In genomic region chrX:12840160-12841020, GRCm38 (mm10) we compare ENCODE assay signal across 8 mouse cellular contexts.
DNase-seq lines count a peak whose midpoint lies in the region; ATAC-seq and TF ChIP-seq lines count a peak whose summit lies in the region.

No protein-coding gene starts in this region.

- WGBS in thymus, adult 2 months = 30% methylated on average over 25 of the region's 25 CpGs
- WGBS in embryonic facial prominence, embryonic 14.5 days = 17% methylated on average over 25 of the region's 25 CpGs
- WGBS in limb, embryonic 11.5 days = 23% methylated on average over 25 of the region's 25 CpGs
- 16% methylated on average over 25 of the region's 25 CpGs for WGBS in midbrain, embryonic 11.5 days
- whole genome bisulfite sequencing in spleen, adult 2 months = 34% methylated on average over 25 of the region's 25 CpGs

- DNase-seq in thymus, adult 2 months = peak; percentile 5
- DNase-seq in thymus, postnatal 0 days (ENCODE audit: low spot score) = no peak
- peak; percentile 94 for DNase-seq in embryonic facial prominence, embryonic 14.5 days (ENCODE audit: low spot score)
- peak; percentile 80 to 84 for DNase-seq in heart, adult 9 months (ENCODE audit: low spot score in 2 of 2)
- DNase-seq in kidney, adult 8-10 months = peak; percentile 83
- DNase-seq in limb, embryonic 11.5 days (ENCODE audit: low spot score) = peak; percentile 70
- peak; percentile 93 for DNase-seq in midbrain, embryonic 11.5 days (ENCODE audit: low spot score, missing footprints)
- peak in 1 of 2 experiments; percentile 13 for DNase-seq in spleen, adult 2 months (ENCODE audit: low read depth in 1 of 2, low spot score in 2 of 2)

- peak overlapping the region; percentile 35 for H3K9ac ChIP-seq in embryonic facial prominence, embryonic 14.5 days (ENCODE audit: low read depth, low read length)
- H3K9ac ChIP-seq in limb, embryonic 11.5 days (ENCODE audit: low read length) = peak overlapping the region; percentile 37; the same call in 1 of the 2 replicates
- H3K9ac ChIP-seq in midbrain, embryonic 11.5 days (ENCODE audit: low read length) = peak overlapping the region; percentile 53; the same call in 1 of the 2 replicates

- peak; percentile 88 for ATAC-seq in embryonic facial prominence, embryonic 14.5 days (ENCODE audit: low read depth)
- ATAC-seq in limb, embryonic 11.5 days (ENCODE audit: insufficient number of reproducible peaks, low FRiP score, low TSS enrichment, low read depth) = peak; percentile 75
- peak; percentile 93 for ATAC-seq in midbrain, embryonic 11.5 days (ENCODE audit: low FRiP score)

- H3K4me1 ChIP-seq in thymus, adult 2 months (replicated peaks; ENCODE audit: control insufficient read depth, insufficient read depth, low read length) = peaks cover 8% of the 10 kb centered on the region
- H3K4me1 ChIP-seq in embryonic facial prominence, embryonic 14.5 days (ENCODE audit: control insufficient read depth, insufficient read depth, low read length) = no peaks in the 10 kb centered on the region
- H3K4me1 ChIP-seq in limb, embryonic 11.5 days (ENCODE audit: control insufficient read depth, insufficient read depth, low read length) = no peaks in the 10 kb centered on the region
- peaks cover 3% of the 10 kb centered on the region; the same call in 1 of the 2 replicates for H3K4me1 ChIP-seq in midbrain, embryonic 11.5 days (ENCODE audit: control insufficient read depth, insufficient read depth, low read length)
- H3K4me1 ChIP-seq in spleen, adult 2 months (ENCODE audit: control insufficient read depth, insufficient read depth, insufficient read length) = peaks cover 3% of the 10 kb centered on the region; the same call in 1 of the 2 replicates

- H3K9me3 ChIP-seq in embryonic facial prominence, embryonic 14.5 days (ENCODE audit: control insufficient read depth, low read length) = no peaks in the 10 kb centered on the region
- H3K9me3 ChIP-seq in limb, embryonic 11.5 days (ENCODE audit: control insufficient read depth, low read length) = no peaks in the 10 kb centered on the region
- H3K9me3 ChIP-seq in midbrain, embryonic 11.5 days (ENCODE audit: control insufficient read depth, low read length) = no peaks in the 10 kb centered on the region

- H3K4me2 ChIP-seq in embryonic facial prominence, embryonic 14.5 days (ENCODE audit: low read depth, low read length) = peak overlapping the region; percentile 55
- H3K4me2 ChIP-seq in limb, embryonic 11.5 days (ENCODE audit: low read depth, severe bottlenecking) = peak overlapping the region; percentile 34
- peak overlapping the region; percentile 30 for H3K4me2 ChIP-seq in midbrain, embryonic 11.5 days

- no peaks in the 10 kb centered on the region for H3K36me3 ChIP-seq in thymus, adult 2 months (ENCODE audit: control insufficient read depth, insufficient read depth, low read length)
- H3K36me3 ChIP-seq in embryonic facial prominence, embryonic 14.5 days (ENCODE audit: control insufficient read depth, insufficient read depth, low read length) = no peaks in the 10 kb centered on the region
- no peaks in the 10 kb centered on the region for H3K36me3 ChIP-seq in limb, embryonic 11.5 days (ENCODE audit: control insufficient read depth, insufficient read depth, low read length)
- H3K36me3 ChIP-seq in midbrain, embryonic 11.5 days (ENCODE audit: control insufficient read depth, insufficient read depth, low read length) = no peaks in the 10 kb centered on the region
- no peaks in the 10 kb centered on the region for H3K36me3 ChIP-seq in spleen, adult 2 months (ENCODE audit: control insufficient read depth, insufficient read depth, low read length)

- no peak for TF ChIP-seq POLR2A in thymus, adult 2 months (IDR thresholded peaks at IDR 0.05; ENCODE audit: control insufficient read depth, extremely low read depth, insufficient read depth, low read length, poor library complexity)
- no peak for TF ChIP-seq POLR2A in spleen, adult 2 months (IDR thresholded peaks at IDR 0.05; ENCODE audit: low read depth, low read length)

- no peak overlapping the region for H3K27ac ChIP-seq in thymus, adult 2 months (ENCODE audit: control insufficient read depth, insufficient read depth, low read length)
- H3K27ac ChIP-seq in embryonic facial prominence, embryonic 14.5 days (replicated peaks; ENCODE audit: low read depth, low read length) = peak overlapping the region; percentile 81
- no peak overlapping the region; the same call in 1 of the 2 replicates for H3K27ac ChIP-seq in limb, embryonic 11.5 days (replicated peaks; ENCODE audit: low read depth, low read length)
- peak overlapping the region; percentile 89 for H3K27ac ChIP-seq in midbrain, embryonic 11.5 days (ENCODE audit: low read depth, low read length)
- H3K27ac ChIP-seq in spleen, adult 2 months (ENCODE audit: insufficient read depth, low read length) = no peak overlapping the region

- H3K27me3 ChIP-seq in thymus, adult 2 months (ENCODE audit: control insufficient read depth, insufficient read depth, low read length) = no peaks in the 10 kb centered on the region
- H3K27me3 ChIP-seq in embryonic facial prominence, embryonic 14.5 days (replicated peaks; ENCODE audit: control insufficient read depth, insufficient read depth, low read length) = no peaks in the 10 kb centered on the region
- no peaks in the 10 kb centered on the region for H3K27me3 ChIP-seq in limb, embryonic 11.5 days (ENCODE audit: control insufficient read depth, insufficient read depth, low read length)
- H3K27me3 ChIP-seq in midbrain, embryonic 11.5 days (ENCODE audit: control insufficient read depth, insufficient read depth, low read length) = no peaks in the 10 kb centered on the region
- no peaks in the 10 kb centered on the region for H3K27me3 ChIP-seq in spleen, adult 2 months (ENCODE audit: control insufficient read depth, insufficient read depth, low read length)

- no peak for TF ChIP-seq CTCF in thymus, adult 2 months (IDR thresholded peaks at IDR 0.05; ENCODE audit: borderline replicate concordance, control insufficient read depth, extremely low read depth, insufficient read depth, low read length, poor library complexity)
- TF ChIP-seq CTCF in spleen, adult 2 months (IDR thresholded peaks at IDR 0.05; ENCODE audit: extremely low read depth, insufficient read depth, insufficient read length, insufficient replicate concordance) = no peak

- no peak overlapping the region for H3K4me3 ChIP-seq in thymus, adult 2 months (ENCODE audit: control insufficient read depth, insufficient read depth, low read length)
- H3K4me3 ChIP-seq in embryonic facial prominence, embryonic 14.5 days (ENCODE audit: low read depth, low read length) = peak overlapping the region; percentile 29
- peak overlapping the region; percentile 16; the same call in 1 of the 2 replicates for H3K4me3 ChIP-seq in limb, embryonic 11.5 days (ENCODE audit: low read depth, low read length)
- peak overlapping the region; percentile 1; the same call in 1 of the 2 replicates for H3K4me3 ChIP-seq in midbrain, embryonic 11.5 days (ENCODE audit: low read depth, low read length)
- H3K4me3 ChIP-seq in spleen, adult 2 months (ENCODE audit: extremely low read depth, insufficient read depth, insufficient read length) = peak overlapping the region; percentile 8; the same call in 1 of the 2 replicates

Comparison
In these comparisons a context has a peak if more than half of its experiments do, and no peak if none do; other contexts are left out.
1. H3K27ac ChIP-seq: peak in embryonic facial prominence, embryonic 14.5 days (single experiment) and midbrain, embryonic 11.5 days (single experiment); none in thymus, adult 2 months (single experiment), limb, embryonic 11.5 days (single experiment) and spleen, adult 2 months (single experiment).
2. Peak in every context shown above with its lines, with median percentiles within 50 percentile points of each other: ATAC-seq, H3K4me2 ChIP-seq and H3K9ac ChIP-seq.